18 mouse cellular contexts compared by ENCODE assay signal in the genomic region with DNA sequence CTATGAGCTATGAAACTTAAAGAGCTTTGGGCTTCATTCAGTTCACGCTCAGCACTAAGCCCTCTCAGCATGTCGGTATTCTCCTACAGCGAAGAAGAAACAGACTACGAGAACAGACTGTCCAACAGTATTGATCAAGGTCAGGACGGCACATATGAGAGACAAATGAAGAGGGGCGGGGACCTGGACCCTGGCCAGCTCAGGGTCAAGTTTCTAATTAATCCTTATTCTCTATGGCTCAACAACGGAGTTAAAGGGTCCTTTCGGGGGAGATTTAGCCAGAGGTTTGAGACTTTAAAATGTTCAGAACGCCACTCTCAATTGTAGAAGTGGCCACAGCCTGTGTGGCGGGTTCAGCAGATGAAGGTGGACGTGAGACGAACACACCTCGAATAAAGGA.
A peak's percentile ranks its signal among the peaks of the same experiment; 100 is the strongest.
DNase-seq lines count a peak whose midpoint lies in the region; ATAC-seq lines count a peak whose summit lies in the region.
"Had no signal": no experiment of that assay in that cellular context is flagged by ENCODE, and none has a peak within 500 bp of the region (broad histone marks: within the 10 kb centered on the region; RNA-seq: fewer than 3 reads in every experiment).

No protein-coding gene starts in this region.

- peak; percentile 24 for DNase-seq in adrenal gland, postnatal 14 days
- DNase-seq in adrenal gland, postnatal 4 days (ENCODE audit: low spot score in 2 of 2), result no peak
- DNase-seq in forebrain, embryonic 10.5 days (ENCODE audit: extremely low spot score, low spot score), result peak; percentile 28
- peak; percentile 91 for DNase-seq in midbrain, embryonic 11.5 days (ENCODE audit: low spot score, missing footprints)
- peak; percentile 39 for DNase-seq in retina, postnatal 1 day
- DNase-seq in cerebellum, postnatal 4 days (ENCODE audit: low spot score in 2 of 2), result no peak
- DNase-seq: cerebellum, adult 2 months; cerebellum, postnatal 10 days; forebrain, postnatal 0 days; gastrocnemius, postnatal 14 days; heart, postnatal 36 days; kidney, adult 2 months had no signal

- no peak overlapping the region for H3K27ac ChIP-seq in forebrain, embryonic 10.5 days
- no peak overlapping the region for H3K27ac ChIP-seq in forebrain, embryonic 12.5 days
- H3K27ac ChIP-seq in midbrain, embryonic 11.5 days (ENCODE audit: low read depth, low read length), result no peak overlapping the region
- H3K27ac ChIP-seq in midbrain, embryonic 16.5 days (ENCODE audit: low read length), result no peak overlapping the region
- H3K27ac ChIP-seq: embryonic facial prominence, embryonic 13.5 days; heart, embryonic 13.5 days; hindbrain, embryonic 15.5 days had no signal

- no peak overlapping the region for H3K4me2 ChIP-seq in forebrain, embryonic 12.5 days
- no peak overlapping the region for H3K4me2 ChIP-seq in midbrain, embryonic 11.5 days
- H3K4me2 ChIP-seq in midbrain, embryonic 16.5 days (ENCODE audit: low read length), result no peak overlapping the region
- H3K4me2 ChIP-seq: embryonic facial prominence, embryonic 13.5 days; heart, embryonic 13.5 days; hindbrain, embryonic 15.5 days had no signal

- H3K4me3 ChIP-seq in forebrain, embryonic 10.5 days, result no peak overlapping the region
- H3K4me3 ChIP-seq in forebrain, embryonic 12.5 days (replicated peaks), result no peak overlapping the region
- H3K4me3 ChIP-seq in midbrain, embryonic 11.5 days (ENCODE audit: low read depth, low read length), result no peak overlapping the region
- H3K4me3 ChIP-seq in midbrain, embryonic 16.5 days (ENCODE audit: low read depth, low read length), result no peak overlapping the region
- H3K4me3 ChIP-seq: embryonic facial prominence, embryonic 13.5 days; heart, embryonic 13.5 days; hindbrain, embryonic 15.5 days had no signal

- H3K36me3 ChIP-seq in forebrain, embryonic 10.5 days (replicated peaks), result 0 out of 2 replicates have a peak, but pooled peaks cover 3% of the 10 kb centered on the region
- H3K36me3 ChIP-seq in forebrain, embryonic 12.5 days (replicated peaks), result no peaks in the 10 kb centered on the region
- no peaks in the 10 kb centered on the region for H3K36me3 ChIP-seq in midbrain, embryonic 11.5 days (ENCODE audit: control insufficient read depth, insufficient read depth, low read length)
- no peaks in the 10 kb centered on the region for H3K36me3 ChIP-seq in midbrain, embryonic 16.5 days (ENCODE audit: control insufficient read depth, insufficient read depth, low read length)
- H3K36me3 ChIP-seq: embryonic facial prominence, embryonic 13.5 days; hindbrain, embryonic 15.5 days had no signal

- 40% methylated on average over 13 of the region's 13 CpGs for WGBS in forebrain, embryonic 10.5 days
- WGBS in forebrain, embryonic 12.5 days, result 18% methylated on average over 13 of the region's 13 CpGs
- 25% methylated on average over 13 of the region's 13 CpGs for WGBS in midbrain, embryonic 11.5 days
- 29% methylated on average over 13 of the region's 13 CpGs for WGBS in midbrain, embryonic 16.5 days

- H3K27me3 ChIP-seq in forebrain, embryonic 10.5 days (ENCODE audit: poor library complexity, severe bottlenecking), result peaks cover 60% of the 10 kb centered on the region
- H3K27me3 ChIP-seq in forebrain, embryonic 12.5 days, result peaks cover 23% of the 10 kb centered on the region
- H3K27me3 ChIP-seq in midbrain, embryonic 11.5 days (ENCODE audit: control insufficient read depth, insufficient read depth, low read length), result no peaks in the 10 kb centered on the region
- no peaks in the 10 kb centered on the region; the same call in 1 of the 2 replicates for H3K27me3 ChIP-seq in midbrain, embryonic 16.5 days (ENCODE audit: control insufficient read depth, insufficient read depth, low read depth, low read length)
- H3K27me3 ChIP-seq: heart, embryonic 13.5 days; hindbrain, embryonic 15.5 days had no signal

- peaks cover 52% of the 10 kb centered on the region for H3K4me1 ChIP-seq in forebrain, embryonic 10.5 days
- H3K4me1 ChIP-seq in forebrain, embryonic 12.5 days, result peaks cover 27% of the 10 kb centered on the region
- peaks cover 8% of the 10 kb centered on the region for H3K4me1 ChIP-seq in midbrain, embryonic 11.5 days (ENCODE audit: control insufficient read depth, insufficient read depth, low read length)
- H3K4me1 ChIP-seq in midbrain, embryonic 16.5 days (ENCODE audit: control insufficient read depth, insufficient read depth, low read length), result peaks cover 11% of the 10 kb centered on the region

- no peak for ATAC-seq in forebrain, embryonic 12.5 days (ENCODE audit: low FRiP score)
- peak; percentile 46; the same call in 1 of the 2 replicates for ATAC-seq in midbrain, embryonic 11.5 days (ENCODE audit: low FRiP score)
- ATAC-seq in midbrain, embryonic 16.5 days, result no peak
- ATAC-seq: forebrain, postnatal 0 days; intestine, embryonic 16.5 days had no signal

- H3K9ac ChIP-seq in forebrain, embryonic 12.5 days, result no peak overlapping the region
- no peak overlapping the region for H3K9ac ChIP-seq in midbrain, embryonic 11.5 days (ENCODE audit: low read length)
- H3K9ac ChIP-seq in midbrain, embryonic 16.5 days (ENCODE audit: low read depth, low read length), result no peak overlapping the region
- H3K9ac ChIP-seq: embryonic facial prominence, embryonic 13.5 days; forebrain, postnatal 0 days; heart, embryonic 13.5 days; hindbrain, embryonic 15.5 days had no signal

- no peaks in the 10 kb centered on the region for H3K9me3 ChIP-seq in forebrain, embryonic 10.5 days
- H3K9me3 ChIP-seq in forebrain, embryonic 12.5 days, result no peaks in the 10 kb centered on the region
- no peaks in the 10 kb centered on the region for H3K9me3 ChIP-seq in midbrain, embryonic 11.5 days (ENCODE audit: control insufficient read depth, low read length)
- H3K9me3 ChIP-seq in midbrain, embryonic 16.5 days (replicated peaks; ENCODE audit: control insufficient read depth, low read length, poor library complexity, severe bottlenecking), result no peaks in the 10 kb centered on the region
- H3K9me3 ChIP-seq: embryonic facial prominence, embryonic 13.5 days; heart, embryonic 13.5 days; hindbrain, embryonic 15.5 days had no signal

Comparison
In these comparisons a context has a peak if more than half of its experiments do, and no peak if none do; other contexts are left out.
1. DNase-seq: peak in adrenal gland, postnatal 14 days (single experiment), forebrain, embryonic 10.5 days (single experiment), midbrain, embryonic 11.5 days (single experiment) and retina, postnatal 1 day (single experiment); none in adrenal gland, postnatal 4 days (0 of 2) and cerebellum, postnatal 4 days (0 of 2).